Mouse (Mus musculus) hindbrain, embryonic 13.5 days (tissue): Measurements from ENCODE around the gene Ms4a5. TPM values are rescaled to one million over a fixed set of nuclear protein-coding genes. Genes with fewer than 3 reads are reported as not detected.
"Not testable (repeated sequence)": the region's sequence is repeated elsewhere in the genome, so short reads cannot be mapped to it uniquely, and the experiment has no call there.

Experiments used
- ATAC-seq: fragments of 200-750 bp; cut with Nextera tagmentation; 2 replicates; pipeline ENCODE4 v1.8.0; 2017; ENCODE audit warnings: moderate TSS enrichment; ENCODE audit not compliant: low FRiP score
- H3K27ac ChIP-seq: fragments of 300-500 bp; sonication (generic); 2 replicates; pipeline ENCODE4 v1.5.1; 2015; ENCODE audit warnings: inconsistent platforms, mild to moderate bottlenecking, moderate library complexity
- H3K27me3 ChIP-seq: fragments of 300-500 bp; sonication (generic); 2 replicates; pipeline ENCODE4 v1.6.1; 2015; ENCODE audit warnings: mild to moderate bottlenecking, inconsistent platforms
- H3K36me3 ChIP-seq: fragments of 300-500 bp; sonication (generic); 2 replicates; pipeline ENCODE4 v1.6.1; 2015; ENCODE audit warnings: mild to moderate bottlenecking, inconsistent platforms
- H3K4me1 ChIP-seq: fragments of 300-500 bp; sonication (generic); replicated peaks from 2 replicates; pipeline ENCODE4 v1.6.1; 2015; ENCODE audit warnings: inconsistent platforms
- H3K4me2 ChIP-seq: fragments of 300-500 bp; sonication (generic); 2 replicates; pipeline ENCODE4 v1.6.1; 2015; ENCODE audit warnings: inconsistent platforms, mild to moderate bottlenecking, moderate library complexity
- H3K4me3 ChIP-seq: fragments of 300-500 bp; sonication (generic); 2 replicates; pipeline ENCODE4 v1.5.1; 2015; ENCODE audit warnings: mild to moderate bottlenecking, inconsistent platforms
- H3K9ac ChIP-seq: fragments of 300-500 bp; sonication (generic); 2 replicates; pipeline ENCODE4 v1.6.1; 2015; ENCODE audit warnings: mild to moderate bottlenecking, inconsistent platforms
- H3K9me3 ChIP-seq: fragments of 300-500 bp; sonication (generic); 2 replicates; pipeline ENCODE4 v1.6.1; 2016; ENCODE audit warnings: inconsistent platforms
- WGBS: fragments of 180-500 bp; shearing (Covaris S2); methylation state at CpG from one replicate; pipeline ENCODE4 v1.1.7; 2015; 5-methylcytosine and 5-hydroxymethylcytosine counted together
- polyA plus RNA-seq: library from polyadenylated mRNA; unstranded; fragments of >200 nt; fragmentation: Nextera tagmentation; extraction: Ambion mirVana; gene quantifications from 2 replicates; pipeline ENCODE4 v1.2.1, GENCODE M21; 2015

The Ms4a5 gene
- polyA plus RNA-seq, 1 experiment from 2014 or later, result not detected

DNA sequence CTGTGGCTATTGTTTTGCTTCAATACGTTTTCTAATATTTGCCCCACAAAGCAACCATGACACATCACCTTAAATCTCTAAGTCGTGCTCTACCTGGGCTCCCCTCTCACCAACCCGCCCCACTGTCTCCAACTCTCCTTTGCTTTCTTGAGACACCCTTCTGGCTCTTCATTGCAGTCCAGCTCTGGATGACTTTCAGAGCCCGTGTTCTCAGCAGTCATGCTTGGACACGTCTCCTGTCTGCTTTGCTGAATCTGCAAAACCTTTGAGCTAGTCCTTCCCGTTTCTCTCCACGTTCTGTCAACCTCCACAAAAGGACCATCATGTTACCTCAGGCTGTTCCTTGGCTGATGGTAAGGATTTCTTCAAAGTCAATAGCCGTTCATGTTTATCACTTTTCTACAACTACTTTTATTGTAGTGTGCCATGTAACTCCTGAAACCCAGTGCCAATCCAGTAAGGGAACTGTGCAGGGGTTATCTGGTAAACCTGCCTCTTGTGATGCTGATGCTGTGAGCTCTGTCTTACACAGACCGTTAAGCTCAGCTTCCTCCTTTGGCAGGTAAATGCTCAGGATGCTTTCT, 19.0 kb downstream of the Ms4a5 start:
- H3K27me3 ChIP-seq, result no peaks in the 10 kb centered on the region
- no peaks in the 10 kb centered on the region for H3K9me3 ChIP-seq
- H3K27ac ChIP-seq, result no peak overlapping the region
- no peak overlapping the region for H3K9ac ChIP-seq
- ATAC-seq, result no peak
- 87% methylated on average over 9 of the region's 9 CpGs for WGBS
- H3K36me3 ChIP-seq, result no peaks in the 10 kb centered on the region
- no peak overlapping the region for H3K4me3 ChIP-seq
- H3K4me2 ChIP-seq, result no peak overlapping the region
- no peaks in the 10 kb centered on the region for H3K4me1 ChIP-seq

GRCm38 (mm10) chr19:11263549-11263948, 20.1 kb downstream of the Ms4a5 start:
- H3K4me1 ChIP-seq, result no peaks in the 10 kb centered on the region
- no peak for ATAC-seq
- no peaks in the 10 kb centered on the region for H3K9me3 ChIP-seq
- H3K36me3 ChIP-seq, result no peaks in the 10 kb centered on the region
- H3K4me2 ChIP-seq, result no peak overlapping the region
- no peak overlapping the region for H3K27ac ChIP-seq
- no peaks in the 10 kb centered on the region for H3K27me3 ChIP-seq
- 92% methylated on average over 3 of the region's 3 CpGs for WGBS
- H3K4me3 ChIP-seq, result no peak overlapping the region
- H3K9ac ChIP-seq, result no peak overlapping the region

- ATAC-seq, H3K36me3 ChIP-seq, H3K9me3 ChIP-seq, H3K4me1 ChIP-seq, H3K4me2 ChIP-seq, H3K27ac ChIP-seq, H3K27me3 ChIP-seq, H3K9ac ChIP-seq, H3K4me3 ChIP-seq: not testable (repeated sequence)
- 85% methylated on average over 4 of the region's 4 CpGs for WGBS
Observed at GRCm38 (mm10) chr19:11262932-11263331, 20.7 kb downstream of the Ms4a5 start.

DNA sequence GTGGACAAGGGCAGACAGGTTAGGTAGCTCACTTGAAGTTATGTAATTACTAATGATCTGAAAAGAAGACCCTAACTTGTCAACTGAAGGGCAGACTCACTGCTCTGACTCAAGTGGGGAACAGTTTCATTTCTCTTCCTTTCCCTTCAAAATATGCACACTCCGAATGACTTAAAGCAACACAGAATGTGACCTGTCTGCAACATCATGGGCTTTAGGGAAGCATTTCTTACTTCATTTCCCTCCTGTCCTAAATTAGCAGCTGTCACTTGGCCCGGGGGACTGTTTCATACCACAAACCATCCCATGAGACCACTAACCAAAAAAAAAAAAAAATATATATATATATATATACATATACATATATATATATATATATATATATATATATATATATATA, 22.2 kb downstream of the Ms4a5 start:
- no peak overlapping the region for H3K4me3 ChIP-seq
- ATAC-seq, result no peak
- H3K27ac ChIP-seq, result no peak overlapping the region
- no peaks in the 10 kb centered on the region for H3K27me3 ChIP-seq
- H3K4me2 ChIP-seq, result no peak overlapping the region
- no peaks in the 10 kb centered on the region for H3K36me3 ChIP-seq
- 98% methylated on average over 2 of the region's 2 CpGs for WGBS
- H3K9me3 ChIP-seq, result no peaks in the 10 kb centered on the region
- no peaks in the 10 kb centered on the region for H3K4me1 ChIP-seq
- H3K9ac ChIP-seq, result no peak overlapping the region

- Histone ChIP-seq H3K4me3 (no peak overlapping the region), H3K36me3 (no peaks in the 10 kb centered on the region), H3K4me2 (no peak overlapping the region), H3K4me1 (no peaks in the 10 kb centered on the region), H3K9ac (no peak overlapping the region), H3K9me3 (no peaks in the 10 kb centered on the region), H3K27me3 (no peaks in the 10 kb centered on the region), H3K27ac (no peak overlapping the region)
- no peak for ATAC-seq
Observed at GRCm38 (mm10) chr19:11244230-11244629, 39.4 kb downstream of the Ms4a5 start.

- Histone ChIP-seq H3K4me1 (no peaks in the 10 kb centered on the region), H3K9ac (no peak overlapping the region), H3K4me2 (no peak overlapping the region), H3K36me3 (no peaks in the 10 kb centered on the region), H3K27me3 (no peaks in the 10 kb centered on the region), H3K9me3 (no peaks in the 10 kb centered on the region), H3K4me3 (no peak overlapping the region), H3K27ac (no peak overlapping the region)
- 58% methylated on average over 5 of the region's 5 CpGs for WGBS
- peak; percentile 36; the same call in 1 of the 2 replicates for ATAC-seq
Observed at GRCm38 (mm10) chr19:11242560-11242959, 41.1 kb downstream of the Ms4a5 start.

DNA sequence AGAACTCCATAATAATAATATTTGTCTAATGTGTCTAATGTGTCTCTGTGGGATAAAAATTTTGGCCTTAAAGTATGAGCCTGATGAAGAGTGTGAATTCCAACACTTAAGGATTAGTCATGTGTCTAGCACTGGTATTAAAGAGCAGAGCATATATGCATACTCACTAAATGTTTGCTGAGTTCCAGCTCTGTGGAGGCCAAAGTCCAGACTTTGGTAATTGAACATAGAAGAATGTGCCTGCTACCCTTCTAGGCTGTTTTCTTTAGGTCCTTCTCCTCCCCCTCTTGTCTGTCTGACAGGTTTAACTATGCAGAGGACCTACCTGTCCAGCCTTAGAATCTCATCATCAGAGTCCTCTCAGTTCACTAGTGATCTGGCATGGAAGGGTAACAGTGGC, 47.9 kb downstream of the Ms4a5 start:
- Histone ChIP-seq H3K36me3 (no peaks in the 10 kb centered on the region), H3K4me2 (no peak overlapping the region), H3K27me3 (no peaks in the 10 kb centered on the region), H3K4me3 (no peak overlapping the region), H3K27ac (no peak overlapping the region), H3K9me3 (no peaks in the 10 kb centered on the region), H3K4me1 (no peaks in the 10 kb centered on the region), H3K9ac (no peak overlapping the region)
- ATAC-seq, result no peak

- no peaks in the 10 kb centered on the region for H3K36me3 ChIP-seq
- H3K4me2 ChIP-seq, result no peak overlapping the region
Observed at GRCm38 (mm10) chr19:11234921-11235735, 48.5 kb downstream of the Ms4a5 start.

GRCm38 (mm10) chr19:11234244-11234643, 49.4 kb downstream of the Ms4a5 start:
- Histone ChIP-seq H3K4me2 (no peak overlapping the region), H3K36me3 (no peaks in the 10 kb centered on the region), H3K9ac (no peak overlapping the region), H3K27me3 (no peaks in the 10 kb centered on the region), H3K27ac (no peak overlapping the region), H3K4me3 (no peak overlapping the region), H3K4me1 (no peaks in the 10 kb centered on the region), H3K9me3 (no peaks in the 10 kb centered on the region)
- no peak for ATAC-seq
- 82% methylated on average over 5 of the region's 5 CpGs for WGBS

More at GRCm38 (mm10) chr19:11234921-11235735, 48.5 kb downstream of the Ms4a5 start:
- Histone ChIP-seq H3K27me3 (no peaks in the 10 kb centered on the region), H3K4me1 (no peaks in the 10 kb centered on the region), H3K4me3 (no peak overlapping the region), H3K9ac (no peak overlapping the region), H3K27ac (no peak overlapping the region), H3K9me3 (no peaks in the 10 kb centered on the region)
- 74% methylated on average over 5 of the region's 5 CpGs for WGBS
- no peak for ATAC-seq

DNA sequence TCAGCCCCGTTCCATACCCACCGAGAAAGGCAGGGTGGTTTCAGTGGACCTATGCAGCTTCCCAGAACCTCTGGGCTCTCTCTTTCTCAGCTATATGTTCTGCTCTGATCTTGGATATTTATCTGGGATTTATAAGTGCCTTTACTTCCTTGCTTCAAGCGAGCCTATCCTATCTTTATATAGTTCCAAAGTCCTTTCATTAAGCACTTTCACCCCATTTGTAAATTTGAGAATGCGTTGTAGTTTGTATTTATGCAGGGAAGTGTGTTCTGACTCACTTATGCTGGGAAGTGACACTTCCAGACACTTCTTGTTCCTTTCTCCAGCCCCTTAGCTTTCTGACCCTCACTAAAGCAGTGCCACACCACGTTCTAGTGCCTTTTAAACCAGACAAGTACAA, 51.3 kb downstream of the Ms4a5 start, which contains the start of gene Ms4a12:
Gene Ms4a12 (minus strand): TSS at position 101 of the 400 bp plus-strand sequence.
- Histone ChIP-seq H3K36me3 (no peaks in the 10 kb centered on the region), H3K9ac (no peak within 1 kb of the TSS), H3K9me3 (no peaks in the 10 kb centered on the region), H3K27me3 (no peaks in the 10 kb centered on the region), H3K4me1 (no peaks in the 10 kb centered on the region), H3K27ac (no peak within 1 kb of the TSS), H3K4me2 (no peak within 1 kb of the TSS), H3K4me3 (no peak within 1 kb of the TSS)
- ATAC-seq, result no peak
- WGBS, result 80% methylated on average over 5 of the region's 5 CpGs

Other genes starting within 250 kb of the Ms4a5 start
- gene Ms4a8a, start 202.8 kb downstream of the Ms4a5 start, polyA plus RNA-seq, result not detected in 2 replicates
- not detected in 2 replicates for gene 1700017D01Rik, start 153.0 kb downstream of the Ms4a5 start, polyA plus RNA-seq
- not detected in 2 replicates for gene 1700025F22Rik, start 118.6 kb downstream of the Ms4a5 start, polyA plus RNA-seq
- gene Ms4a13, start 87.1 kb downstream of the Ms4a5 start, polyA plus RNA-seq, result not detected in 2 replicates
- not detected in 2 replicates for gene Ms4a12, start 51.4 kb downstream of the Ms4a5 start, polyA plus RNA-seq
- not detected in 2 replicates for gene Ms4a1, start 17.6 kb downstream of the Ms4a5 start, polyA plus RNA-seq
- gene Ms4a14, start 30.6 kb upstream of the Ms4a5 start, polyA plus RNA-seq, result 0.08 TPM in 1 of 2 replicates, not detected in the other
- gene Ms4a7, start 52.3 kb upstream of the Ms4a5 start, polyA plus RNA-seq, result 3.2 and 3.8 TPM in 2 replicates
- gene Ms4a4a, start 91.7 kb upstream of the Ms4a5 start, polyA plus RNA-seq, result 2.1 and 2.6 TPM in 2 replicates
- gene Ms4a4c, start 120.9 kb upstream of the Ms4a5 start, polyA plus RNA-seq, result 0.14 and 0.44 TPM in 2 replicates
- gene Ms4a4b, start 159.7 kb upstream of the Ms4a5 start, polyA plus RNA-seq, result not detected in 2 replicates
- 2.6 and 3.7 TPM in 2 replicates for gene Ms4a6c, start 185.5 kb upstream of the Ms4a5 start, polyA plus RNA-seq
- not detected in 2 replicates for gene Gm8369, start 202.1 kb upstream of the Ms4a5 start, polyA plus RNA-seq
- 2.2 and 3.6 TPM in 2 replicates for gene Ms4a6b, start 232.6 kb upstream of the Ms4a5 start, polyA plus RNA-seq